Mouse (Mus musculus) C2C12 (cell line): ENCODE measurements around the gene Map4k4. TPM values are rescaled to one million over a fixed set of nuclear protein-coding genes. Genes with fewer than 3 reads are reported as not detected.

Experiments used
- H3K27me3 ChIP-seq: one replicate; pipeline ENCODE4 v1.6.1; 2011; ENCODE audit not compliant: control insufficient read depth, insufficient read depth, insufficient read length
- H3K36me3 ChIP-seq: one replicate; pipeline ENCODE4 v1.6.1; 2011; ENCODE audit not compliant: control insufficient read depth, insufficient read depth
- H3K4me3 ChIP-seq: one replicate; pipeline ENCODE4 v1.5.1; 2011; ENCODE audit warnings: mild to moderate bottlenecking, control low read depth; ENCODE audit not compliant: poor library complexity, insufficient read depth, severe bottlenecking
- H3K79me2 ChIP-seq: one replicate; pipeline ENCODE4 v1.6.1; 2011; ENCODE audit not compliant: control insufficient read depth, insufficient read depth
- H3K79me3 ChIP-seq: one replicate; pipeline ENCODE4 v1.6.1; 2011; ENCODE audit warnings: low read depth, control low read depth
- H3ac ChIP-seq: one replicate; pipeline ENCODE3; 2011; ENCODE audit warnings: low read depth; ENCODE audit not compliant: control insufficient read depth, insufficient read length
- CEBPB ChIP-seq: IDR thresholded peaks from one replicate; pipeline ENCODE4 v1.6.1; 2011; ENCODE audit warnings: low read depth, mild to moderate bottlenecking, control low read depth, moderate library complexity
- CTCF ChIP-seq: IDR thresholded peaks from one replicate; pipeline ENCODE4 v1.5.1; 2011; ENCODE audit not compliant: control insufficient read depth, insufficient read depth, insufficient read length
- FOSL1 ChIP-seq: IDR thresholded peaks from one replicate; pipeline ENCODE4 v1.8.0; 2011; ENCODE audit warnings: mild to moderate bottlenecking, low read length; ENCODE audit not compliant: poor library complexity, insufficient read depth, severe bottlenecking
- MAX ChIP-seq: IDR thresholded peaks from one replicate; pipeline ENCODE4 v1.6.1; 2011; ENCODE audit warnings: mild to moderate bottlenecking, control low read depth
- MYOD1 ChIP-seq: IDR thresholded peaks from one replicate; pipeline ENCODE4 v1.6.1; 2011; ENCODE audit warnings: low read depth; ENCODE audit not compliant: control insufficient read depth, insufficient read length
- MYOG ChIP-seq: IDR thresholded peaks from one replicate; pipeline ENCODE4 v1.6.1; 2011; ENCODE audit not compliant: control insufficient read depth, insufficient read length; ENCODE audit errors: extremely low read depth
- USF1 ChIP-seq: IDR thresholded peaks from one replicate; pipeline ENCODE4 v1.6.1; 2011; ENCODE audit warnings: low read depth, mild to moderate bottlenecking, control low read depth, moderate library complexity
- polyA plus RNA-seq: library from polyadenylated mRNA; unstranded; fragments of >200 nt; fragmentation: generic; extraction: Trizol; gene quantifications from one replicate; pipeline ENCODE4 v1.2.1, GENCODE M21; 2012; ENCODE audit warnings: missing spikeins

The Map4k4 gene
- polyA plus RNA-seq, 1 experiment = 141 TPM

- Histone ChIP-seq H3K79me3 (peaks cover 99% of the 10 kb centered on the region), H3ac (no peak overlapping the region), H3K27me3 (no peaks in the 10 kb centered on the region), H3K36me3 (peaks cover 30% of the 10 kb centered on the region), H3K79me2 (peaks cover 100% of the 10 kb centered on the region), H3K4me3 (no peak overlapping the region)
- TF ChIP-seq CEBPB = no peak
These were observed 15.4 kb downstream of the Map4k4 start for GRCm38 (mm10) chr1:39916144-39916543.

DNA sequence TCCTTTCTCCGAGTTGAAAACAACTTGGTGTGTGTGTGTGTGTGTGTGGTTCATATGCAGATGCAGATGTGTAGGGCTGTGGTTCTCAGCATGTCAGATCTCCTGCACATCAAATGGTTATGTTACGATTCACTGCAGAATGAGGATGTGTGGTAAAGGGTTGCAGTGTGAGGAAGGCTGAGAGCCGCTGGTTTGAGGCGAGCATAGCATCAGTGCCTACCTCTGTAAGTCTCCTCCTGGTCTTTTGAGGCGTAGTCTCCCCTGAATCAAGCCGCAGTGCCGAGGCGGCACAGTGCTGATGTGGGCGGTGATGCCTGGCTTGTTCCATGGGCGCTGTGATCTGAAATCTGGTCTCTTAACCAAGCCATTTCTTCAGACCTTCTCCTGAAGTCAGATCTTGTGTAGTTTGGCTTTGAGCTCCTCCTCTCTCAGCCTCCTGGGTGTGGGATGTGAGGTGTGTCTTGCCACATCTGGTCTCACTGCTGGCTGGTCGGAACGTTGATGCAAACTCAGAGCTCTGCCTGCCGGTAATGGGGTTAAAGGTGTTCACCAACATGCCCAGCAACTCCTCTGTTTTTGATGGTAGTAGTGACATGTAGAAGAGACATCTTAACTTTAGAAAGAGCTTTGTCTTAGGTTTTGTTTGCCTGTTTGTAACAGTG is 17.3 kb downstream of the Map4k4 start:
- H3K27me3 ChIP-seq = no peaks in the 10 kb centered on the region
- H3K79me3 ChIP-seq = peaks cover 98% of the 10 kb centered on the region
- peaks cover 13% of the 10 kb centered on the region for H3K36me3 ChIP-seq
- H3ac ChIP-seq = no peak overlapping the region
- H3K4me3 ChIP-seq = no peak overlapping the region
- peaks cover 100% of the 10 kb centered on the region for H3K79me2 ChIP-seq
- TF ChIP-seq MYOD1 = no peak
- TF ChIP-seq MYOG = no peak
- TF ChIP-seq MAX = no peak
- TF ChIP-seq CEBPB = no peak
- TF ChIP-seq USF1 = no peak
- TF ChIP-seq CTCF = no peak
- TF ChIP-seq FOSL1 = no peak

DNA sequence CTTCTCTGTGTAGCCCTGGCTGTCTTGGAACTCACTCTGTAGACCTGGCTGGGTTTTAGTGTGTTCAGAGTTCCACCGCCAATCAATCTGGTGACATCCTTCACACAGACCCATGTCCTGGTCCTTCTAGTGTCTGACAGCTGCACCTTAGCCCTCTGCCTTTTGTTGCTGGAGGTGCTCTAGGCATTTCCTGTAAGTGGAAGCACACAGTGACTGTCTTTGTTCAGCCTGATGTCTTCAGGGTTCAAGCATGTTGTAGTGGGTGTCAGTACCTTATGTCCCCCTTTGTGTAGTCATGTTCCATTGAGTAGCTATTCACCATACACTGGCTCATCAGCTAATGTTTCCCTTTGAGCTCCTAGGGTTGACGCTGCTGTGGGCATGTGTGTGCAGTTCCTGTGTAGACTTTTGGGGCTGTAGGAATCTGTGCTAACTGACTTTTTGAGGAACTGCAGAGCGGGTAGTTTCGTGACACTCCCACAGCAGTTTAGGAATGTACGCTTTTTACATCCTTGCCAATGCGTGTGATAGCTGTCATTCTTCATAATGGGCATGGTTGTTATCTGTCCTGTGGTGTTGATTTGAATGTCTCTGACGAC is 17.9 kb downstream of the Map4k4 start:
- H3K79me3 ChIP-seq = peaks cover 98% of the 10 kb centered on the region
- TF ChIP-seq CEBPB = no peak
- TF ChIP-seq MYOD1 = no peak
- no peak for TF ChIP-seq MYOG
- no peak for TF ChIP-seq USF1

DNA sequence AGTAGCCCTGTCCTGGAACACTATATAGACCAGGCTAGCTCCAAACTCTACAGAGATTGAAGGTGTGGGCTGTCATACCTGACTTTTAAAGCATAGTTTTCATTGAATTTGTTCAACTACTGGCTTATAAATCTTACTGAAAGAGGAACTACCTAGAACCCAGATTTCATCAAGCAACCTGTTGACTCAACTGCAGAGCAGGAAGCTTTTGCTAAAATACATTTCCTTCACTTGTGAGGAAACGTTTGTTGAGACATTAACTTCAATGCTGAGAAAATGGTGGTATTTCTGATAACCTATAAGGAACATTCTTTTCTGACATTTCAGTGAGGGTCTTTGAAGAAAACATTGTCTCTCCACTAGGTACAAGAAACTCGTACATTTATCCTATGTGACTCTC is 19.9 kb downstream of the Map4k4 start:
- Histone ChIP-seq H3K36me3 (peaks cover 21% of the 10 kb centered on the region), H3K4me3 (no peak overlapping the region), H3ac (no peak overlapping the region), H3K27me3 (no peaks in the 10 kb centered on the region), H3K79me2 (peaks cover 100% of the 10 kb centered on the region), H3K79me3 (peaks cover 98% of the 10 kb centered on the region)
- TF ChIP-seq MYOD1 (no peak), MAX (no peak), CEBPB (no peak)

More for the DNA sequence above, 17.9 kb downstream of the Map4k4 start:
- H3K27me3 ChIP-seq = no peaks in the 10 kb centered on the region
- no peak overlapping the region for H3K4me3 ChIP-seq
- H3K36me3 ChIP-seq = peaks cover 13% of the 10 kb centered on the region
- H3K79me2 ChIP-seq = peaks cover 100% of the 10 kb centered on the region
- no peak overlapping the region for H3ac ChIP-seq

GRCm38 (mm10) chr1:39921996-39922395 is 21.3 kb downstream of the Map4k4 start:
- Histone ChIP-seq H3K4me3 (no peak overlapping the region), H3K36me3 (peaks cover 16% of the 10 kb centered on the region), H3K79me2 (peaks cover 100% of the 10 kb centered on the region), H3K27me3 (no peaks in the 10 kb centered on the region), H3K79me3 (peaks cover 98% of the 10 kb centered on the region), H3ac (no peak overlapping the region)
- no peak for TF ChIP-seq FOSL1
- TF ChIP-seq MYOD1 = no peak
- no peak for TF ChIP-seq MAX
- no peak for TF ChIP-seq MYOG
- no peak for TF ChIP-seq CTCF
- no peak for TF ChIP-seq USF1
- TF ChIP-seq CEBPB = no peak

DNA sequence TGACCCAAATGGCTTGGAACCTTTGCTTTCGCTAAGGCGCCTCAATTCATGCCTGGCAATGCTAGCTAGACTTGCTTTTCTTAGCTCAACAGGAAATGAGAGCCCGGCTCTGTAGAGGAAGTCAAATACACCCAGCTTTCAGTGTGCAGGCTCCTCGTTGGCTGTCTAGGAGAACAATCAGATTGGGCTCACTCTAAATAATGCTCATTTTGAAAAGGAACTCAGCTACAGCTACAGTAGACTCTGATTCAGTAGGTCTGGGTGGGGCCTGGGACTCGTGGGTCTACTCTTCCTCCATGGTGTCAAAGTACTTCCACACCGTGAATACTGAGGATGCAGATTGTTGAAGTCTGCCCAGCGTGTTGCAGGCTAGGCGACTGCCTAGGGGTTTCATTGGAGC is 22.0 kb downstream of the Map4k4 start:
- H3K4me3 ChIP-seq = no peak overlapping the region
- H3K27me3 ChIP-seq = no peaks in the 10 kb centered on the region
- H3K79me2 ChIP-seq = peaks cover 100% of the 10 kb centered on the region
- H3ac ChIP-seq = no peak overlapping the region
- H3K36me3 ChIP-seq = peaks cover 9% of the 10 kb centered on the region
- H3K79me3 ChIP-seq = peaks cover 98% of the 10 kb centered on the region
- no peak for TF ChIP-seq USF1
- TF ChIP-seq CEBPB = no peak
- TF ChIP-seq CTCF = no peak
- TF ChIP-seq FOSL1 = no peak
- no peak for TF ChIP-seq MYOG
- TF ChIP-seq MYOD1 = no peak
- no peak for TF ChIP-seq MAX
